Mouse (Mus musculus) MEL (cell line): Measurements from ENCODE around the gene Lrch3.

ENCODE experiments used
- CTCF ChIP-seq, 3 experiments: IDR thresholded peaks in 2 of 3; conservative IDR thresholded peaks in 1 of 3; 2 replicates each; pipeline ENCODE4 v1.5.1; 2011 to 2012; ENCODE audit warnings: low read length in 3 of 3, low read depth in 2 of 3, mild to moderate bottlenecking in 2 of 3, improper control_type of control experiment in 1 of 3, inconsistent platforms in 1 of 3, mixed read lengths in 1 of 3, moderate library complexity in 1 of 3; ENCODE audit not compliant: control insufficient read depth in 1 of 3, insufficient read depth in 1 of 3, poor library complexity in 1 of 3, severe bottlenecking in 1 of 3
- KAT2A ChIP-seq: conservative IDR thresholded peaks from 2 replicates; pipeline ENCODE4 v1.6.1; 2012; ENCODE audit warnings: low read depth, low read length, improper control_type of control experiment, inconsistent platforms

GRCm38 (mm10) chr16:33007436-33007835 is 93.5 kb downstream of the Lrch3 start:
- TF ChIP-seq KAT2A (no peak), CTCF (IDR thresholded peaks at IDR 0.05 in 2 of 3, conservative IDR thresholded peaks at IDR 0.05 in 1 of 3; ENCODE audit: control insufficient read depth in 1 of 3, insufficient read depth in 1 of 3, low read depth in 2 of 3, low read length in 3 of 3, poor library complexity in 1 of 3, severe bottlenecking in 1 of 3) (no peak)
